Mouse (Mus musculus): Measurements from ENCODE around the gene Zfpm1. TPM values are rescaled to one million over a fixed set of nuclear protein-coding genes. Genes with fewer than 3 reads are reported as not detected.

Zfpm1 gene
- total and polyA plus RNA-seq, 2 experiments, result 7.9 to 67.5 TPM

GRCm38 (mm10) chr8:122350309-122351089 is 68.6 kb downstream of the Zfpm1 start:
- Histone ChIP-seq H3K27ac (replicated peaks; ENCODE audit: insufficient read depth, low read depth, low read length) (no peak overlapping the region), H3K36me3 (ENCODE audit: control insufficient read depth, insufficient read depth, low read length) (no peaks in the 10 kb centered on the region), H3K4me3 (ENCODE audit: insufficient read depth, low read depth, low read length) (no peak overlapping the region), H3K79me2 (ENCODE audit: control insufficient read depth, insufficient read depth, low read length) (no peaks in the 10 kb centered on the region), H3K27me3 (ENCODE audit: control insufficient read depth, insufficient read depth, low read length) (peaks cover 3% of the 10 kb centered on the region; the same call in 1 of the 2 replicates), H3K9ac (ENCODE audit: low read depth, low read length) (no peak overlapping the region), H3K4me1 (ENCODE audit: control insufficient read depth, insufficient read depth, low read length) (no peaks in the 10 kb centered on the region)
- no peak for DNase-seq (ENCODE audit: extremely low read depth, low read depth, low spot score)
- TF ChIP-seq CTCF (IDR thresholded peaks at IDR 0.05; ENCODE audit: low read depth, low read length) (no peak), POLR2A (IDR thresholded peaks at IDR 0.05; ENCODE audit: extremely low read depth, insufficient read depth, low read length) (no peak)
- WGBS, result 66% methylated on average over 11 of the region's 11 CpGs

- DNase-seq (ENCODE audit: extremely low read depth, low read depth, low spot score), result no peak
- no peaks in the 10 kb centered on the region for H3K4me1 ChIP-seq (ENCODE audit: control insufficient read depth, insufficient read depth, low read length)
- no peaks in the 10 kb centered on the region for H3K79me2 ChIP-seq (ENCODE audit: control insufficient read depth, insufficient read depth, low read length)
- 89% methylated on average over 8 of the region's 8 CpGs for WGBS
- no peak overlapping the region for H3K27ac ChIP-seq (replicated peaks; ENCODE audit: insufficient read depth, low read depth, low read length)
- no peak overlapping the region for H3K9ac ChIP-seq (ENCODE audit: low read depth, low read length)
- no peak overlapping the region for H3K4me3 ChIP-seq (ENCODE audit: insufficient read depth, low read depth, low read length)
- peaks cover 3% of the 10 kb centered on the region; the same call in 1 of the 2 replicates for H3K27me3 ChIP-seq (ENCODE audit: control insufficient read depth, insufficient read depth, low read length)
- H3K36me3 ChIP-seq (ENCODE audit: control insufficient read depth, insufficient read depth, low read length), result no peaks in the 10 kb centered on the region
- TF ChIP-seq CTCF (IDR thresholded peaks at IDR 0.05; ENCODE audit: low read depth, low read length), result no peak
- TF ChIP-seq POLR2A (IDR thresholded peaks at IDR 0.05; ENCODE audit: extremely low read depth, insufficient read depth, low read length), result no peak
These were observed 72.2 kb downstream of the Zfpm1 start for GRCm38 (mm10) chr8:122354157-122354556.

- peaks cover 3% of the 10 kb centered on the region; the same call in 1 of the 2 replicates for H3K27me3 ChIP-seq (ENCODE audit: control insufficient read depth, insufficient read depth, low read length)
- WGBS, result 74% methylated on average over 9 of the region's 9 CpGs
- H3K4me1 ChIP-seq (ENCODE audit: control insufficient read depth, insufficient read depth, low read length), result no peaks in the 10 kb centered on the region
- no peak overlapping the region for H3K9ac ChIP-seq (ENCODE audit: low read depth, low read length)
- no peak for DNase-seq (ENCODE audit: extremely low read depth, low read depth, low spot score)
- no peaks in the 10 kb centered on the region for H3K79me2 ChIP-seq (ENCODE audit: control insufficient read depth, insufficient read depth, low read length)
- no peaks in the 10 kb centered on the region for H3K36me3 ChIP-seq (ENCODE audit: control insufficient read depth, insufficient read depth, low read length)
- H3K4me3 ChIP-seq (ENCODE audit: insufficient read depth, low read depth, low read length), result no peak overlapping the region
- TF ChIP-seq CTCF (IDR thresholded peaks at IDR 0.05; ENCODE audit: low read depth, low read length) (no peak), POLR2A (IDR thresholded peaks at IDR 0.05; ENCODE audit: extremely low read depth, insufficient read depth, low read length) (no peak)
- H3K27ac ChIP-seq (replicated peaks; ENCODE audit: insufficient read depth, low read depth, low read length), result no peak overlapping the region
These were observed 74.0 kb downstream of the Zfpm1 start for GRCm38 (mm10) chr8:122355642-122356606.

DNA sequence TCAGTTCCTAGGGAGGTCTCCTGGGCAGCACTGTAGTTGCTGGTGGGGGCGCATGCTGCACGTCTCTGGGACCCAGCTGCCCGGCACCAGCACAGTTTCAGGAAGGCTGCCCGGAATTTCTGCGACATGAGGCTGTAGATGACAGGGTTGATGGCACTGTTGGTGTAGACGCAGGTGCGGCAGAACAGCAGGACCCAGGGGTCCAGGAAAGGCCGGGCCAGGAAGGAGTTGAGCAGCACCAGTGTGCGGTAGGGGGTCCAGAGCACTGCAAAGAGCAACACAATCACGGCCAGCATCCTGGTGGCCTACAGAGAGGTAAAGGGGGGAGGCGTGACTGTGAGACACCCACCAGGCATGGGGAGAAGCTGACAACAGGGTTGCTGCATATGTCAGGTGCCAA is 75.3 kb downstream of the Zfpm1 start:
- TF ChIP-seq POLR2A (IDR thresholded peaks at IDR 0.05; ENCODE audit: extremely low read depth, insufficient read depth, low read length) (no peak), CTCF (IDR thresholded peaks at IDR 0.05; ENCODE audit: low read depth, low read length) (no peak)
- no peak for DNase-seq (ENCODE audit: extremely low read depth, low read depth, low spot score)
- H3K27ac ChIP-seq (replicated peaks; ENCODE audit: insufficient read depth, low read depth, low read length), result no peak overlapping the region
- no peaks in the 10 kb centered on the region for H3K36me3 ChIP-seq (ENCODE audit: control insufficient read depth, insufficient read depth, low read length)
- H3K9ac ChIP-seq (ENCODE audit: low read depth, low read length), result no peak overlapping the region
- WGBS, result 72% methylated on average over 11 of the region's 11 CpGs
- H3K27me3 ChIP-seq (ENCODE audit: control insufficient read depth, insufficient read depth, low read length), result no peaks in the 10 kb centered on the region
- H3K4me1 ChIP-seq (ENCODE audit: control insufficient read depth, insufficient read depth, low read length), result no peaks in the 10 kb centered on the region
- H3K4me3 ChIP-seq (ENCODE audit: insufficient read depth, low read depth, low read length), result no peak overlapping the region
- no peaks in the 10 kb centered on the region for H3K79me2 ChIP-seq (ENCODE audit: control insufficient read depth, insufficient read depth, low read length)

DNA sequence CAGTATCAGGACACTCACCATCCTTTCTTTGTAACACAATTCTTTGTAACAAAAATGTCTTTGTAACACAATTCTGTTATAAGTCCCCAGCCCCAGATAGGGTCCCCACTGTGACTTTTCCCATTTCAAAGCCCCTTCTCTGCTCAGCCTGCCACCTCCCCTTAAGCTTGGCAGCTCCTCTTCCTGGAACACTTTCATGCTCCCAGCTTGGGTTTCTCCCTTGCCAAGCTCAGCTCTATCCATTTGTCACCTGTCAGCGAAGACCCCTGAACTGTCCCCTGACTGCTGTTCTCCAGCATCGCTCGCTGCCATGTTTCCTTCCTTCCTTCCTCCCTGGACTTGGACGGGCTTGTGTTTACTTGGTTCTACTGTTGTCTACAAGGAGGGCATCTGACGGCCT is 75.7 kb downstream of the Zfpm1 start:
- Histone ChIP-seq H3K79me2 (ENCODE audit: control insufficient read depth, insufficient read depth, low read length) (no peaks in the 10 kb centered on the region), H3K36me3 (ENCODE audit: control insufficient read depth, insufficient read depth, low read length) (no peaks in the 10 kb centered on the region), H3K27me3 (ENCODE audit: control insufficient read depth, insufficient read depth, low read length) (no peaks in the 10 kb centered on the region), H3K4me1 (ENCODE audit: control insufficient read depth, insufficient read depth, low read length) (no peaks in the 10 kb centered on the region), H3K4me3 (ENCODE audit: insufficient read depth, low read depth, low read length) (no peak overlapping the region), H3K9ac (ENCODE audit: low read depth, low read length) (no peak overlapping the region), H3K27ac (replicated peaks; ENCODE audit: insufficient read depth, low read depth, low read length) (no peak overlapping the region)
- TF ChIP-seq POLR2A (IDR thresholded peaks at IDR 0.05; ENCODE audit: extremely low read depth, insufficient read depth, low read length) (no peak), CTCF (IDR thresholded peaks at IDR 0.05; ENCODE audit: low read depth, low read length) (no peak)
- no peak for DNase-seq (ENCODE audit: extremely low read depth, low read depth, low spot score)
- 75% methylated on average over 5 of the region's 5 CpGs for WGBS

Measured in liver, adult 2 months (tissue).